Mouse (Mus musculus) kidney, adult 2 months (tissue): Measurements from ENCODE around the gene Ttc7.

Source experiments
- CTCF ChIP-seq: fragments of 200-500 bp; conservative IDR thresholded peaks from 2 replicates; pipeline ENCODE4 v1.5.1; 2011; ENCODE audit warnings: low read depth, mild to moderate bottlenecking, control low read depth, low read length, moderate library complexity, mixed read lengths; ENCODE audit not compliant: insufficient read depth, insufficient read length
- POLR2A ChIP-seq: fragments of 200-500 bp; IDR thresholded peaks from one replicate; pipeline ENCODE4 v1.6.1; 2011; ENCODE audit warnings: low read depth, low read length, control low read depth

GRCm38 (mm10) chr17:87403462-87403861 lies 120.8 kb downstream of the Ttc7 start:
- TF ChIP-seq POLR2A, result no peak
- TF ChIP-seq CTCF, result no peak
